Mouse (Mus musculus) liver, adult 2 months (tissue): ENCODE data around the gene Gm5741. TPM values are rescaled to one million over a fixed set of nuclear protein-coding genes. Genes with fewer than 3 reads are reported as not detected.
A peak's percentile ranks its signal among the peaks of the same experiment; 100 is the strongest.
"Not testable (repeated sequence)": the region's sequence is repeated elsewhere in the genome, so short reads cannot be mapped to it uniquely, and the experiment has no call there.

ENCODE experiments used
- DNase-seq: peaks from one replicate; pipeline ENCODE4 v3.0.0-alpha.2; 2011; ENCODE audit warnings: low read depth, low spot score; ENCODE audit errors: extremely low read depth
- H3K27ac ChIP-seq: fragments of 200-500 bp; replicated peaks from 2 replicates; pipeline ENCODE4 v1.5.1; 2012; ENCODE audit warnings: low read depth, mild to moderate bottlenecking, control low read depth, inconsistent platforms, low read length; ENCODE audit not compliant: insufficient read depth
- H3K27me3 ChIP-seq: fragments of 200-500 bp; 2 replicates; pipeline ENCODE4 v1.6.1; 2012; ENCODE audit warnings: mild to moderate bottlenecking, moderate library complexity, low read length, inconsistent platforms; ENCODE audit not compliant: control insufficient read depth, insufficient read depth
- H3K36me3 ChIP-seq: fragments of 200-500 bp; 2 replicates; pipeline ENCODE4 v1.6.1; 2012; ENCODE audit warnings: low read length, inconsistent platforms; ENCODE audit not compliant: control insufficient read depth, insufficient read depth
- H3K4me1 ChIP-seq: fragments of 200-500 bp; 2 replicates; pipeline ENCODE4 v1.6.1; 2011; ENCODE audit warnings: low read length; ENCODE audit not compliant: control insufficient read depth, insufficient read depth
- H3K4me3 ChIP-seq: fragments of 200-500 bp; 2 replicates; pipeline ENCODE4 v1.5.1; 2011; ENCODE audit warnings: low read depth, mild to moderate bottlenecking, control low read depth, low read length, moderate library complexity; ENCODE audit not compliant: insufficient read depth
- H3K79me2 ChIP-seq: fragments of 200-500 bp; 2 replicates; pipeline ENCODE4 v1.6.1; 2012; ENCODE audit warnings: inconsistent platforms, mild to moderate bottlenecking, low read length, moderate library complexity; ENCODE audit not compliant: control insufficient read depth, insufficient read depth
- H3K9ac ChIP-seq: fragments of 200-500 bp; 2 replicates; pipeline ENCODE4 v1.6.1; 2012; ENCODE audit warnings: low read depth, mild to moderate bottlenecking, control low read depth, inconsistent platforms, low read length
- CTCF ChIP-seq: fragments of 200-500 bp; IDR thresholded peaks from 2 replicates; pipeline ENCODE4 v1.5.1; 2011; ENCODE audit warnings: low read depth, low read length, control low read depth
- POLR2A ChIP-seq: fragments of 200-500 bp; IDR thresholded peaks from 2 replicates; pipeline ENCODE4 v1.6.1; 2011; ENCODE audit warnings: low read length, control low read depth; ENCODE audit not compliant: insufficient read depth; ENCODE audit errors: extremely low read depth
- WGBS: fragments of 180-500 bp; shearing (Covaris S2); methylation state at CpG from one replicate; pipeline ENCODE4 v1.1.7; 2018; 5-methylcytosine and 5-hydroxymethylcytosine counted together
- polyA plus RNA-seq: library from polyadenylated mRNA; depleted of rRNA; stranded (reverse); fragments of >200 nt; gene quantifications from 2 replicates; pipeline ENCODE4 v1.2.3, GENCODE M21; 2012
- total RNA-seq: library from RNA; depleted of rRNA; stranded (reverse); fragments of >200 nt; gene quantifications from 2 replicates; pipeline ENCODE4 v1.2.3, GENCODE M21; 2014

Gm5741 gene
- total and polyA plus RNA-seq, 2 experiments = not detected

- H3K4me1 ChIP-seq = peaks cover 17% of the 10 kb centered on the region
- peaks cover 23% of the 10 kb centered on the region for H3K36me3 ChIP-seq
- peaks cover 5% of the 10 kb centered on the region; the same call in 1 of the 2 replicates for H3K79me2 ChIP-seq
- no peak for DNase-seq
- no peak for TF ChIP-seq CTCF
- TF ChIP-seq POLR2A = no peak
- no peak overlapping the region for H3K9ac ChIP-seq
- H3K27me3 ChIP-seq = no peaks in the 10 kb centered on the region
- no peak overlapping the region for H3K27ac ChIP-seq
- WGBS = 92% methylated on average over 3 of the region's 3 CpGs
- no peak overlapping the region for H3K4me3 ChIP-seq
Measured at GRCm38 (mm10) chr8:85086238-85086637, 18.5 kb upstream of the Gm5741 start.

GRCm38 (mm10) chr8:85084633-85085032 is 16.9 kb upstream of the Gm5741 start:
- Histone ChIP-seq H3K79me2 (peaks cover 5% of the 10 kb centered on the region; the same call in 1 of the 2 replicates), H3K9ac (no peak overlapping the region; the same call in 1 of the 2 replicates), H3K4me1 (peaks cover 19% of the 10 kb centered on the region), H3K4me3 (no peak overlapping the region), H3K36me3 (peaks cover 23% of the 10 kb centered on the region), H3K27ac (no peak overlapping the region), H3K27me3 (no peaks in the 10 kb centered on the region)
- no peak for DNase-seq
- 65% methylated on average over 8 of the region's 8 CpGs for WGBS
- TF ChIP-seq CTCF = no peak
- TF ChIP-seq POLR2A = no peak

GRCm38 (mm10) chr8:85083108-85083813 is 15.5 kb upstream of the Gm5741 start, which contains the start of gene Man2b1:
Man2b1 (plus strand) TSS chr8:85083270.
- Histone ChIP-seq H3K4me1 (peaks cover 25% of the 10 kb centered on the region), H3K36me3 (peaks cover 20% of the 10 kb centered on the region), H3K4me3 (peak within 1 kb of the TSS; percentile 95), H3K27ac (peak within 1 kb of the TSS; percentile 85), H3K9ac (peak within 1 kb of the TSS; percentile 90), H3K27me3 (no peaks in the 10 kb centered on the region), H3K79me2 (peaks cover 5% of the 10 kb centered on the region; the same call in 1 of the 2 replicates)
- TF ChIP-seq POLR2A (peak; percentile 98), CTCF (peak; percentile 9; the same call in 1 of the 2 replicates)
- under 1% methylated on average over 30 of the region's 30 CpGs for WGBS
- peak; percentile 92 for DNase-seq

- Histone ChIP-seq H3K36me3 (peaks cover 13% of the 10 kb centered on the region), H3K4me1 (peaks cover 25% of the 10 kb centered on the region)
- H3K79me2 ChIP-seq, H3K27ac ChIP-seq, DNase-seq, H3K9ac ChIP-seq, H3K27me3 ChIP-seq, H3K4me3 ChIP-seq: not testable (repeated sequence)
- WGBS = 71% methylated on average over 4 of the region's 4 CpGs
Measured at GRCm38 (mm10) chr8:85082169-85082568, 14.4 kb upstream of the Gm5741 start.

GRCm38 (mm10) chr8:85081216-85081555 is 13.4 kb upstream of the Gm5741 start, which contains the start of gene Wdr83:
Wdr83 (minus strand) TSS chr8:85081306.
- peaks cover 7% of the 10 kb centered on the region for H3K36me3 ChIP-seq
- peaks cover 5% of the 10 kb centered on the region; the same call in 1 of the 2 replicates for H3K79me2 ChIP-seq
- under 1% methylated on average over 9 of the region's 9 CpGs for WGBS
- DNase-seq = peak; percentile 52
- peaks cover 25% of the 10 kb centered on the region for H3K4me1 ChIP-seq
- peak within 1 kb of the TSS; percentile 92 for H3K9ac ChIP-seq
- peak within 1 kb of the TSS; percentile 87 for H3K4me3 ChIP-seq
- TF ChIP-seq POLR2A = no peak
- no peak for TF ChIP-seq CTCF
- no peaks in the 10 kb centered on the region for H3K27me3 ChIP-seq
- H3K27ac ChIP-seq = peak within 1 kb of the TSS; percentile 49
